Mouse (Mus musculus) megakaryocyte, adult 5-6 weeks (primary cell): ENCODE results near the gene Hpcal1. TPM values are rescaled to one million over a fixed set of nuclear protein-coding genes. Genes with fewer than 3 reads are reported as not detected.
A peak's percentile ranks its signal among the peaks of the same experiment; 100 is the strongest.

Experiments
- ATAC-seq: 2 replicates; pipeline ENCODE4 v1.8.0; 2016; ENCODE audit warnings: mild to moderate bottlenecking, inconsistent platforms; ENCODE audit not compliant: poor library complexity, severe bottlenecking
- total RNA-seq, 2 experiments: library from RNA; stranded (forward) in 1 of 2; stranded (reverse) in 1 of 2; fragments of 153-499, 151-499 nt in 1 of 2; fragments of 221-1000, 200-1000 nt in 1 of 2; gene quantifications; 2 replicates each; pipeline versions ENCODE4 v1.2.3 to v1.2.4; 2015 to 2017

Gene Hpcal1
- 182 and 187 TPM in 2 replicates for total RNA-seq (2015)
- total RNA-seq (2017): 63.8 and 76.0 TPM in 2 replicates

DNA sequence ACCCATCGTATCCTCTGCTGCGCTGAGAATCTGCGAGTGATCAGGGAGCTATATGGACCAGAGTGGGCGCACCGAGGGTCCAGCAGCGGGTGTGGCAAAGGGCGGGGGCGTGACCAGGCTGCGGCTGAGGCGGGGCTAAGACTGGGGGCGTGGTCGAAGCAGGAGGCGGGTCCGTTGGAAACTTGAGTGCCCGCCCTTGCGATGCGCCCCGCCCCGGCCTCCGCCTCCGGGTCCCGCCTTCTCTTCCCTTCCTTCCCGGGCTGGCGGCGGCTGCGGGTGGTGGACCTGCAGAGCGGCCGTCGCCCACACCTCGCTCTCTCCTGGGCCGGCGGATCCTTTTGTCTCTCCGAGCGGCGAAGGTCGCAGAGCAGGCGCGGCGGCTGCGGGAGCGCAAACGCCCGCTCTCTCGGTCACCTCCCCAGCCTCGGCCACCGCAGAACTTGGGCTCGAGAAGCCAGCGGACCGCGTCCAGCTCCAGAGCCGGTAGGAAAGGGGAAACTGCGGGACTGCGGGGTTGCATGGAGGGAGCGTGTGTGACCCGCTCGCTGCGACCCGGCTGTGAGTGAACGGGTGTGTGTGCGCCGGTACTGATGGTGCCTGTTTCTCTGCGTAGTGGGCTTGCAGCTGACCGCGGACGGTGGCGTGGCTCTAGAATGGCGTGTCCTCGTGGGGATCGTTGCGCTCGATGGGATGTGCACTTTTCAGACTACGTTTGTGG is at the start of gene Hpcal1:
Gene Hpcal1, plus strand, starts transcription at position 293 of the 718 bp plus-strand sequence.
- ATAC-seq: peak; percentile 83

DNA sequence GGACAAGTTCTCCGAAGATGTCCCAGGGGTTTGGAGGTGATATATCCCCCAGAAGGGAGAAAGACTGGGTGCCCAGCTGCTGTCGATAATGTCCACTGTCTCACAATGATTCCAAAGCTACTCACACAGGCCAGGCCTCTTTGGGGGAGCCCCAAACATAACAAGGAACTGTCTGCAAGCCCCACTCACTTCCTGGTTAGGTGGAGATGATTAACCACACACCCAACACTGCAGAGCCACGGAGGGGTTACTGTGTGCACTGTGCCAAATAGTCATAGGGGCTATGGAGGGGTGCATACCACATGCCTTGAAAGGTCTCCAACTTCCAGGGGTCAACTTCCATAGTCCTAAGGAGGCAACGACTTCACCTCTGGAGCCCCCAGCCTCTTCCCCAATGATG is 49.4 kb upstream of the Hpcal1 start:
- ATAC-seq: no peak

DNA sequence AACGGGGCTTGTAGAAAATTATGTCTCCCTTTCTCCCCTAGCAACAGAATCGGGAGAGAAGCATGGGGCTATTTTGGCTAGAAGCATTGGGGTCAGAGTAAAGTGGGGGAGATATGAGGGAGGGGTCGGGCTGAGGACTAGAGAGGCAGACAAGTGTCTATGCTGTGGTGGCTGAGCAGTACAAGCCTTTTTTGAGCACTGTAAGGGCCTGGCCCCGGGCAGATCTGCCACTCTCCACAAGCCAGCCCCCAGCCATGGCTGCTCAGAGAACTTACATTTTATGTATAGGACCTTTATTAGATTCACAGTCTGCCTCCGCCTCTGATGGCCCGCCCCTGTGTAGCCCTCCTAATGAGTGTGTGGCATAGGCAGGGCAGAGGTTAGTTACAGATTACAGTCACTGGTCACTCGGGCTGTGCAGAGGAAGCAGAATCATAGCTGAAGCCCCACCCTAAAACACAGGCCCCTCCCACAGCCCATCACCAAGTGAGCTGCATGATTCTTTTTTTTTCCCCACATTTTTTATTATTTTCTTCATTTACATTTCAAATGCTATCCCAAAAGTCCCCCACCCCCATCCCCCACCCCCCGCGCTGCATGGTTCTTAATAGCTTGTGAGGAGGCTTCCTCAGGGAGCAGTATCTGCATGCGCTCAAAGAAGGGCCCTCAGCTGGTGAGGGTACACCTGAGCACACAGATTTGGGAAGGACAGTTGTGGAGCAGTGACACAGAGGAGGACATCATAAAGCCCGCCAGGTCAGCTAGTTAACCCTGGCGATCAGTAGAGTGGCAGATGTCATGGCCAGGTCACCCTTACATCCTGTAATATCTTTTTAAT is 46.1 kb upstream of the Hpcal1 start:
- no peak for ATAC-seq

DNA sequence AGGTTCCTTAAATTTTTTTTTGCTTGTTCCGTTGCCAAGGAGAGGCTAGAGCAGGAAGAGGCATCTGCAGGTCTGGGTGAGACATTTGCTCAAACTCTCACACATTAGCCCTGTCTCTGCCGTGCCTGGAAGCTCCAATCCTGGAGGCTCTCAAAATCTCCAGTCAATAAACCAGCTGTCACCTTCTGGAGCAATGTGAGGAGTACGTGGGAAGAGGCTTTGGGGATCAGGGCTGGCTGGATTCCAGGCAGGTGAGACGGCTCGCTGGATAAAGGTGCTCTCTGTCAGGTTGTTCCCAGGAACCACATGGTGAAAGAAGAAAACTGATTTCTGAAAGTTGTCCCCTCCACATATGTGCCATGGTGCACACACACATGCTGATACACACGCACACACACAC is 44.2 kb upstream of the Hpcal1 start:
- ATAC-seq: no peak

DNA sequence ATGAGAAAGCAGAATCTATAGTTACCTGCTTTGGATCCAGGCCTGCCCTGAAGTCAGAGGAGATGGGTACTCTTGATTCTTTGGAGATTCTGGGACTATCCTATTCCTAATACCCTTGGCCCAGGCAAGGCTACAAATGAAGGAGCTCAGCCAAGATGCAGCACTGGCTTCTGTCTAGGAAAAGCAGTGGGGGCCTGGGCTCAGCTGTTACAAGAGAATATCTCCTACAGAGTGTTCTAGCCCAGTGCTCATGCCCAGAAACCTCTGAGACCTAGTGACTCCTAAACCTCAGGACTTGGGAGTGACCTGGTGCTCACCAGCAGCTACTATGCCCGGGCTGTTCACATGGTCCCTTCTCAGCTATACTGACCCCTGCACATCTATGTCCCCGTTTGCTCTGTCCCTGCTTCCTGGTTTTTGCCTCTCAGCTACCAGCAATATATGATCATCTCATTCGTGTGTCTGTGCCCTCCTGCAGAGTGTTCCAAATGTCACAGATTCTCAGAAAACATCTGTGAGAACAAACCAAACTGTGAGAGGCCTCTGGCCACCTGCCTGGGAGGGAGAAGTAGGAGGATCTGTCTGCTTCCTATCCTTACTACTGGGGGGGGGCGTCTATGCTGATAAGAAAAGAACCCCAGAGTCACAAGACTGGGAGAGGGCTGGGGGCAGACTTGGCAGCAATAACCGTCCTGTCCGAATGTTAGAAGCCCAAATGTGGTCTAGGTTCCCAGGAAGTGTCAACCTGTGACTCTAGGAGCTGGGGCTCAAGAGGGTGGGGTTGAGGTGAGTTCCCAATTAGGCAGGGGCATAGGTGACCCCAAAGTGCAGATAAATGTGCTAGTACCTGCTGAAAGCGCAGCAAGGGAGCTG is 39.2 kb upstream of the Hpcal1 start:
- ATAC-seq: no peak

DNA sequence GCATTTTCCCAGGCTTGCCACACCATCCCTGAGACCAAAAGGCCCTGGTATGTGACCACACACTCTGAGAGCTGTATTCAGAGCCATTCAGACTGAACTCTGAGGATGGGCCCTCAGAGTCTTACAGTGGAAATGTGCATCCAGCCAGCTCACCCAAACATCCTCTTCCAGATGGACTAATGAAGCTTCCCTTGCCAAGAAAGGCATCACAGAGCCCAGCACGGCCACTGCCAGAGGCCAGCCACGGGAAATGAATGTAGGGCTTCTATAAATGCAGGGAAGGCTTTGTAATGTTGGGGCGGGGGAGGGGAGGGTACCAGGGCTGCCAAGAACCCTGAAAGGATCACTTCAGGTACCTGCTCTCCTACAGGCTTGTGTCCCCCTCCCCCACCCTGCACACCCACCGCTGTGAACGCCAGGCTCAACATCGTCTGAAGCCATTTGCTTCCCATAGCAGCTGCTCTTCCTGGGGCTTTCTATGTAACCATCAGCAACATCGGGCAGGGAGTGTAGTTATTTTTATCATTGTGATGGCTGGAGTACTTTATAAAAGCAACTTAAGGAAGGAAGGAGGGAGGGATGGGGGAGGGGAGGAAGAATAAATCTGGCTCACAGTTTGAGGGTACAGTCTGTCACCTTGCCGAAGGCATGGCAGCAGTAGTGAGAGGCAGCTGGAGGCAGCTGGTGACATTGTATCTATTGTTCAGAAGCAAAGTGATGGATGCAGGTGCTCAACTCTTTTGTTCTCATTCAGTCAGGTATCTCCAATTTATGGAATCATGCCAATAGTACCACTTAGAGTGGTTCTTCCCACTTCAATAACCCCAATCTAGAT is 38.2 kb upstream of the Hpcal1 start:
- ATAC-seq: no peak

DNA sequence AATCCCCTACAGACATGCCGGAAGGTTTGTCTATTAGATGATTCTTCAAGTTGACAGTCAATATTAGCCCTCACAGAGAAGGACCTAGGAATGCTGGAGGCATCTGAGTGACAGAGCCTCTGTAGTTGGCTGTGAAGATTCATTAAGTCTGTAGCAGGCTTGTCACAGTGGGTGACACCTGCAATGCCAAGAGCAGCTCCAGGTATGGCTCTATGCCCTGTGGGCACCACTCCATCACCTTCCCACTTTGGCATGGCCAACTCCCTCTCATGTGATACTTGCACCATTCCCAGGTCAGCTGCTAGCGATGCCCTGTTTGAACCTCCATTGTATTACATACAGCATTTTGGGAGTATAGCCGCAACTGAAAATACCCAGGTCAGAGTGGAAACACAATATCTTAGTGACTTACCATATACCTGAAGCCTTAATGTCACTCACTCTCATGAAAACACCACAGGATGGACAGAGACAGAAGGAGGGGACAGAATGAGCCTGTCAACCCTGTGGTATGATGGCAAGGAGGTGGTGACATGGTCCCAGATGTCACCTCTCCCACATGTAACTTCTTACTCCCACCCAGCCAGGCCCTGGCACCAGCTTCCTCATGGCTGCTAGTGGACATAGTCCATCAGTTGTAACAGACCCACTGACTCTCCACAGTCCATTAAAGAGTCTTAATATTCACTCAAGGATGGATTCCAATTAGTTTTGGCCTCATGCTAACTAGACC is 37.4 kb upstream of the Hpcal1 start:
- no peak for ATAC-seq

DNA sequence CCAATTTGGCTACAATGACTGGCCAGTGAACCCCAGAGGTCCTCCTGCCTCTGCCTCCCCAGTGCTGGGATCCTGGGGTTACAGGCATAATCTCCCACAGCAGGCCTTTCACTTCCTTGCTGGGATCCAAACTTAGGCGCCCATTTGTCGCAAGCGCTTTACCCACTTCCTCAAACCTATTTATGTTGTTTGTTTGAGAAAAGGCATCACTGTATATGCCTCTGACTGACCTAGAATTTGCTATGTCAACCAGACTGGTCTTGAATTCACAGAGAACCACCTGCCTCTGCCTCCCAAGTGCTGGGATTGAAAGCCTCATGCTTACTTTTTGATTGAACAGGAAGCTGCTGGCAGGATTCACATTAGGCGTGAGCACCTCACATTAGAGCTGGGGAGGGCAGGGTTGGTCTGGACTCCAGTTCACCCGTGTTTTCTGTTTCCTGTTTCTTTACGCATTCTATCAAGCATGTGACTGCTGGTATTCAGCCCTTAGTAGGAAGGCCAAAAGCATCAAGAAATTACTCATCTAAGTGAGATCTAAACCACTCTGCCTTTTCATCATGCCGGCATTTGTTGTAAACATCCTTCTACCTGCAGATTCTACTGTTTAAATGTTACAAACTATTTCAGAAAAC is 33.0 kb upstream of the Hpcal1 start:
- ATAC-seq: peak; percentile 87

DNA sequence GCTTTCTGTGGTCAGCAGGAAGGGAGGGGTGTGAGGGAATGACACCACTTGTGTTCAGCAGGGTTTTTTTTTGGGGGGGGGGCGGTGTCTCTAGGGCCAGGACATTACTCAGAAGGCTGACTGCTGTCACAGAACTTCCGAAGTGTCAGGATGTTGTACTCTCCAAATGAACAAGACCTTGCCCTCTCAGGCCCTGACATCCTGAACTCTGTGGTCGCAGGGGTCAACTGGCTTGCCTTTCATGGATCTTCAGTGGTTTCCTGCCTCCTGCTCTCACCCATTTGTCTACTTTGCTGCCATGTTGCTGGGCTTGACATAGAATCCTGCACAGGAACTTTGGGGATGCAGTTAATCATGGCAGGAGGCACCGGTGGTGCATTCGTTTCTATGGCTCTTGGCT is 32.1 kb upstream of the Hpcal1 start:
- 0 out of 2 replicates have a peak, but pooled peaks have one; percentile 16 for ATAC-seq

DNA sequence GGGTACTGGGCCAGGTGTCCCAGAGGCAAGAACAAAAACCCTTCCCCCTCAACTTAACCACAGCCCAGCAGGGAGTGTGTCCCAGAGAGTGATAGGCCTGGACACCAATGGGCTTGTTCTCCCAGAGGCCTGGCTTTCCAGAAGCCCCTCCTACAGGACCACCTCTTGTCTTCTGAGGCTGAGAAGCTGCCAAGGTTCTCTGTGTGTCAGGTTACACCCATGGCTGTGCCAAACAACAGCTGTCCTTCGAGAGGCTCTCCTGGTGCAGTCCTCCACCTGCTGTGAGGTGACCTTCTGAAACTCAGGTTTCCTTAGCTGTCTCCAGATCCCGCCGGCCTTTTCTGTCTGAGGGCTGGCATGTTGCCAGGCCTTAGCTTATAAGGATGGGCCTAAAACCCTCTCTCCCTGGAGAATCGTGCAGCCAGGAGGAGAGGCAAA is 29.2 kb upstream of the Hpcal1 start:
- no peak for ATAC-seq

DNA sequence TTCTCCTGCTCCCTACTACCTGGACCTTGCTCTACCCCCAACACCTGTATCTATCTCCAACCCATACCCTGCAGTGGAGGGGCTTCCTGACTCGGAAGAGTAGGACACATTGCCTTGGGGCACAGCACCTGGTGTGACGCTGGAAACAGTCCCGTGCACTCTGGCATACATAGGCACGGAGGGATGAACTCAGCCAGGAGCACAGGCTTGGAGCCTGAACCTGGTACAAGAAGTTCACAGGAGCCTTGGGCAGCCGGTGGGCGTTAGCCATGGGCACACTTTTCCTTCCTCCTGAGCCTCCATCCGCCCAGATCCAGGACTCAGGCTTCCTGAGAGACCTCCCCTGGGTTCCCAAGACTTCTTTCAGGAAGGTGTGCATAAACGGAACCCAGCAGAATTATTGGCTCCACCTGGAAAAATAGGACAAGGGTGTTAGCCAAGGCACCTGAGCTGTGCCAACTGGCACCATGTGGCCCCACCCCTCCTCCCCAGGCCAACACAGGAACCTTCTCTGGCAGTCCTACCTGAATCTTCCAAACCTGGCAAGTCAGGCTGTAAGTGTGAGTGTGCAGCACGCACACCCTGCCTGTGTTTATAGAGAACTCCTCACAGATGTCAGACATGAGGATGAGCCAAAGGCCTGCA is 26.5 kb upstream of the Hpcal1 start:
- no peak for ATAC-seq

DNA sequence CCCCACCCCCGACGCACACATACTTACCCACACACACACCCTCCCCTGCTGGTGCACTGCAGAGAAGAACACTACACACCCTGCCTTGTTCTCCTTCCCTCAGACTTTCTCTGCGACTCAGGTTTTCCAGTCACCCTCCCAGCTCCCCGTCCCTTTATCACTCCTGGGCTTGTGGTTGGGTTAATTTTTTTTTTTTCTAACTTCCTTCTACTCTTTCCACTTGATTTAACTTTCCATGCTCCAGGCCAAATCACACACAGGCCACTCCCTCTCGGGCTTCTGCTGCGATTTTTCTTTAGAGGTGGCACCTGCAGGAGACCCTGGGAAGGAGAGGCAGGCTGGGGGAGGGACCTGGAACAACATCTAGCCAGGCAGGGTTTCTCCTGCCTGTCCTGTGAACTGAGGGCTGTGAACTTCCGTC is 24.7 kb upstream of the Hpcal1 start:
- ATAC-seq: no peak

DNA sequence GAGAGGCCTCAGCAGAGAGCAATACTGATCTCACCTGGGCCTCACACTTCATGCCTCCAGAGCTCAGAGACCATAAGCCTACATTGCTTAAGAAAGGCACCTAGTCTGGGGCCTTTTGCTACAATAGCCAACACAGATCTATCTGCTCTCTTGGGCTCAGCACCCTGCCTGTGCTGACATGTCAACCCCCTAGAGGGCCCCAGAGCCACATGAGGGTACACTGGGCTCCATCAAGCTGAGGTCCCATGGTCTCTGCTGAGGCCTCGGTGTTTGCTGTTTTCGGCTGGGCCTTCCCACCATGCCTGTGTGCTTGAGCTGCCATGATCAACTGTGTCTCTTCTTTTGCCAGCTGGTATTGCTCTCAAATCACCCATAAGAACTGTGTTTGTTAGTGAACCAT is 24.0 kb upstream of the Hpcal1 start:
- ATAC-seq: peak; percentile 83

DNA sequence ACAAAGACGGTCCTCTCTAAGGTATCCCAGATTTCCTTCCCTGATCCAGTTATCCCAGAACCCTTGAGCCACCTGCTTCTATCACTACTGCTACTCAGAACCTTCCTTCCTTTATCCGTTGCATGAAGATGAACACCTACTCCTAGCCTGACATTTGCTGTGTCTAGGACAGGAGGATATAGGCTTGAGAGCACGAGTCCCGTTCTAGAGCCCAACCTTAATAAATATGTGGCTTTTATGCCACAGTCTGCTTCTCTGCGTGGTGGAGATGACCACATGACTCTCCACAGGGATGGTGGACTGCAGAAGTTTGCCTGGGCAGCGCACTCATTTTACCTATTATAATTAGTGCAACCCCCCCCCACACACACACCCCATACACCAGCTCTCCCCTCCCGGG is 16.9 kb upstream of the Hpcal1 start:
- ATAC-seq: no peak

DNA sequence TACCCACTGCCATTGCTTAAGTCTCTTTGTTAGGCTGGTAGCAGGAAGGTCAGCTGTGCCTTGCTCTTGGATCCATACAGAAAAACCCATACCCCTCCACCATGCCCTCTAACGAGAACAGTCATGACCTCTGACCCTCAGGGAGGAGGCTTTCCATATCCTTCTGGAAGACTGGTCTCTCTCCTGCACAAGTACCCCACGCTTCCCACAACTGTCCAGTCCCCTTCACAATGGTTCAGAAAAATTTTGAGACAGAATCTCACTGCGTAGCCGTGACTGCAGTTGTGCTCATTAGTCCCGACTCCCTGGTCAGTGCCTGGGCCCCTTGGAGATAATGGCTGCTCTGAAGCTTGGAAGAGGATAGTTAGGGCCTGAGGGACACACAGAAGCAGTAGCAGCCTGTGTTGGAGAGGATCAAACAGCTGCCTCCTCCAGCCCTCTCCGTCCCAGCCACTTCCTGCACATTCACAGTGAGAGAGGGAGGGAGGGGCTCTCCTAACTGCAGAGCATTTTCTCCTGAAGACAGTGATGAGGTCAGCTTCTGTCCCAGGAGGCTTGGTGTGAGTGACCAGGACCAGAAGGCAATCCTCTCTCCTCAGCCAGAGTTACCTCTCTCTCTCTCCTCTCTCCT is 16.4 kb upstream of the Hpcal1 start:
- ATAC-seq: no peak

DNA sequence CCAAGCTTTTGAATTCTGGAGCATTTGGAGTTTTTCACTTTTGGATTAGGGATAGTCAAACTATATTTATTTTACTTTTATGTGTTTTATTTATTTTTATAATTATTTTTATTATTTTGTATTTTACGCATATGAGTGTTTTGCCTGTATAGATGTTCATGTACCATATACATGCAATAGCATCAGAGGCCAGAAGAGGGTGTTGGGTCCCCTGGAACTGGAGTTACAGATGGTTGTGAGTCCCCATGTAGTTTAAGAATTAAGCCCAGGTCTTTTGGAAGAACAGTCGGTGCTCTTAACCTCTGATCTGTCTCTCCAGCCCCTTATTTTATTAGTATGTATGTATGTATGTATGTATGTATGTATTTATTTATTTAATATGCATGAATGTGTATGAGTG is 12.9 kb upstream of the Hpcal1 start:
- ATAC-seq: no peak

DNA sequence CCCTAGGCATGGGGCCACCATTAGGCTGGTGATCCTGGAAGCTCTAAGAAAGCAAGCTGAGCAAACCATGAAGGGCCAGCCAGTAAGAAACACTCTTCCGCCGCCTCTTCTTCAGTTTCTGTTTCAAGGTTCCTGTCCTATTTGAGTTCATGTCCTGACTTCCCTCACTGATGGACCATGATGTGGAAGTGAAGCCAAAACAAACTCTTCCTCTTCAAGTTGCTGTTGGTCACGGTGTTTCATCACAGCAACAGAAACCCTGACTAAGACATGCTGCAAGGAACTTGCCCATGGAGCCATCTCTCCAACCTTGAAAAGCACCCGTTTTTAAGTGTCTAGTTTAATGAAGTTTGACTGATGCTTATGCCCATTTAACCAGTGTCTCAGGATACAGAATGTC is 11.1 kb upstream of the Hpcal1 start:
- peak; percentile 79 for ATAC-seq

DNA sequence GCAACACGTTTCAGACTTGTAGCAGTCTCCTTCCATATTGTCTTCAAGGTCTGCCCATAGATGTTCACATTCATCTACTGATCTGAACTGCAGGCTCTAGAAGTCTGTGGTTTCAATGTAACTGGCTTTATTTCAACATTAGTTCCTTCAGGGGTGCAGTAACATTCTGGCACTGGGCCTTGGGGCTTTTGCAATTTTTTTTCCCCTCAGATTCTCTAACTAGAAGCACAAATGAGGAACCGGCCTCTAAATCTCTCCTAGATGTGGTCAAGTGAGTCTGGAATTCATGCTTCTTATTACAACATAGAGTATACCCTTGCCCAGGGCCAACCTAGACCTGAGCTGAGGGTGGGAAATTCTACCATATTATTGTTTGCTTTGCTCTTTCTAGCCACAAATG is 8.5 kb upstream of the Hpcal1 start:
- ATAC-seq: peak; percentile 81
